Mouse (Mus musculus) cerebellum, adult 2 months (tissue): Measurements from ENCODE around the gene Gm10721.
"Not testable (repeated sequence)": the region's sequence is repeated elsewhere in the genome, so short reads cannot be mapped to it uniquely, and the experiment has no call there.

Experiments used
- CTCF ChIP-seq: fragments of 200-500 bp; IDR thresholded peaks from 2 replicates; pipeline ENCODE4 v1.5.1; 2011; ENCODE audit warnings: low read depth, mild to moderate bottlenecking, control low read depth, low read length, moderate library complexity, borderline replicate concordance; ENCODE audit not compliant: insufficient read depth
- POLR2A ChIP-seq: fragments of 200-500 bp; IDR thresholded peaks from 2 replicates; pipeline ENCODE4 v1.6.1; 2011; ENCODE audit warnings: low read length, control low read depth, borderline replicate concordance; ENCODE audit not compliant: insufficient read depth

DNA sequence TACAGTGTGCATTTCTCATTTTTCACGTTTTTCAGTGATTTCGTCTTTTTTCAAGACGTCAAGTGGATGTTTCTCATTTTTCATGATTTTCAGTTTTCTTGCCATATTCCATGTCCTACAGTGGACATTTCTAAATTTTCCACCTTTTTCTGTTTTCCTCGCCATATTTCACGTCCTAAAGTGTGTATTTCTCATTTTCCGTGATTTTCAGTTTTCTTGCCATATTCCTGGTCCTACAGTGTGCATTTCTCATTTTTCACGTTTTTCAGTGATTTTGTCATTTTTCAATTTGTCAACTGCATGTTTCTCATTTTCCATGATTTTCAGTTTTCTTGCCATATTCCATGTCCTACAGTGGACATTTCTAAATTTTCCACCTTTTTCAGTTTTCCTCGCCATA lies 21.4 kb downstream of the Gm10721 start, which contains the start of gene Gm17535:
- TF ChIP-seq CTCF, POLR2A: not testable (repeated sequence)
